Mouse (Mus musculus) liver, postnatal 0 days (tissue): ENCODE measurements at regions not wholly inside any gene's neighbourhood (a gene's known extent, or its start where the extent isn't known, plus 50 kb on each side); places are given as distances from the start of the nearest gene placed in this dataset.

Experiments used
- CTCF ChIP-seq: sonication (generic); IDR thresholded peaks from 2 replicates; pipeline ENCODE4 v1.5.1; 2016; ENCODE audit warnings: antibody characterized with exemption, low read depth
- EP300 ChIP-seq: IDR thresholded peaks from 2 replicates; pipeline ENCODE4 v1.6.1; 2016; ENCODE audit warnings: antibody characterized with exemption, low read depth, mild to moderate bottlenecking

- peak; percentile 41 for TF ChIP-seq CTCF
- TF ChIP-seq EP300 = no peak
These were observed 417.9 kb upstream of the Gm5415 start for GRCm38 (mm10) chr1:32964957-32965356.
